In genomic region chr5:49979246-49979645, GRCm38 (mm10) we compare ENCODE assay signal across 21 mouse cellular contexts.
"Had no signal": no experiment of that assay in that cellular context is flagged by ENCODE, and none has a peak within 500 bp of the region (broad histone marks: within the 10 kb centered on the region; RNA-seq: fewer than 3 reads in every experiment).

No protein-coding gene starts in this region.

- DNase-seq: kidney, adult 8-10 months; kidney, postnatal 25 days; left cerebral cortex, postnatal 4 days; liver, postnatal 0 days; retina, postnatal 1 day; right cerebral cortex, postnatal 25 days; spleen, adult 18-20 months; thymus, postnatal 25 days had no signal

- H3K9ac ChIP-seq: hindbrain, embryonic 15.5 days; limb, embryonic 12.5 days; limb, embryonic 15.5 days; liver, embryonic 14.5 days; liver, postnatal 0 days; midbrain, embryonic 13.5 days; neural tube, embryonic 13.5 days; stomach, embryonic 15.5 days had no signal

- H3K4me2 ChIP-seq: hindbrain, embryonic 15.5 days; limb, embryonic 12.5 days; limb, embryonic 15.5 days; liver, embryonic 11.5 days; midbrain, embryonic 13.5 days; neural tube, embryonic 13.5 days; stomach, embryonic 15.5 days had no signal

- ATAC-seq: intestine, postnatal 0 days; liver, postnatal 0 days; midbrain, embryonic 13.5 days; midbrain, embryonic 16.5 days had no signal

- H3K9me3 ChIP-seq: hindbrain, embryonic 15.5 days; limb, embryonic 12.5 days; limb, embryonic 15.5 days; megakaryocyte, embryonic 14.5 days; midbrain, embryonic 10.5 days; midbrain, embryonic 13.5 days; neural tube, embryonic 13.5 days; stomach, embryonic 15.5 days had no signal

- H3K27ac ChIP-seq: hindbrain, embryonic 15.5 days; limb, embryonic 12.5 days; limb, embryonic 15.5 days; liver, embryonic 14.5 days; midbrain, embryonic 10.5 days; midbrain, embryonic 13.5 days; neural tube, embryonic 13.5 days; stomach, embryonic 15.5 days had no signal

- H3K36me3 ChIP-seq: hindbrain, embryonic 15.5 days had no signal

- H3K4me1 ChIP-seq: hindbrain, embryonic 15.5 days; midbrain, embryonic 10.5 days; midbrain, embryonic 13.5 days; neural tube, embryonic 13.5 days; stomach, embryonic 15.5 days had no signal

- H3K27me3 ChIP-seq: hindbrain, embryonic 15.5 days; limb, embryonic 12.5 days; limb, embryonic 15.5 days; megakaryocyte, embryonic 14.5 days; midbrain, embryonic 13.5 days; neural tube, embryonic 13.5 days; stomach, embryonic 15.5 days had no signal

- H3K4me3 ChIP-seq: hindbrain, embryonic 15.5 days; limb, embryonic 12.5 days; limb, embryonic 15.5 days; megakaryocyte, embryonic 14.5 days; midbrain, embryonic 10.5 days; midbrain, embryonic 13.5 days; myocyte; neural tube, embryonic 13.5 days; stomach, embryonic 15.5 days had no signal
